Mouse (Mus musculus) intestine, postnatal 0 days (tissue): ENCODE measurements around the gene Fam49a. TPM values are rescaled to one million over a fixed set of nuclear protein-coding genes. Genes with fewer than 3 reads are reported as not detected.

Experiments
- ATAC-seq: fragments of 200-750 bp; cut with Nextera tagmentation; 2 replicates; pipeline ENCODE4 v1.8.0; 2017; ENCODE audit warnings: mild to moderate bottlenecking, moderate TSS enrichment, moderate library complexity
- H3K27ac ChIP-seq: fragments of 300-500 bp; sonication (generic); 2 replicates; pipeline ENCODE4 v1.5.1; 2014; ENCODE audit warnings: mild to moderate bottlenecking, low read depth, low read length, moderate library complexity
- H3K27me3 ChIP-seq: fragments of 300-500 bp; sonication (generic); replicated peaks from 2 replicates; pipeline ENCODE4 v1.6.1; 2014; ENCODE audit warnings: low read length, mixed read lengths; ENCODE audit not compliant: control insufficient read depth, insufficient read depth
- H3K36me3 ChIP-seq: fragments of 300-500 bp; sonication (generic); 2 replicates; pipeline ENCODE4 v1.6.1; 2014; ENCODE audit warnings: mild to moderate bottlenecking, moderate library complexity; ENCODE audit not compliant: control insufficient read depth, insufficient read depth
- H3K4me1 ChIP-seq: fragments of 300-500 bp; sonication (generic); replicated peaks from 2 replicates; pipeline ENCODE4 v1.6.1; 2014; ENCODE audit warnings: antibody characterized with exemption, low read length, mixed read lengths; ENCODE audit not compliant: control insufficient read depth, insufficient read depth
- H3K4me2 ChIP-seq: fragments of 300-500 bp; sonication (generic); replicated peaks from 2 replicates; pipeline ENCODE4 v1.6.1; 2014; ENCODE audit warnings: low read depth, mild to moderate bottlenecking, moderate library complexity
- H3K4me3 ChIP-seq: fragments of 300-500 bp; sonication (generic); 2 replicates; pipeline ENCODE4 v1.5.1; 2014; ENCODE audit warnings: low read depth, low read length
- H3K9ac ChIP-seq: fragments of 300-500 bp; sonication (generic); 2 replicates; pipeline ENCODE4 v1.6.1; 2014; ENCODE audit warnings: mild to moderate bottlenecking, low read depth, low read length
- H3K9me3 ChIP-seq: fragments of 300-500 bp; sonication (generic); 2 replicates; pipeline ENCODE4 v1.6.1; 2016; ENCODE audit warnings: mixed run types; ENCODE audit not compliant: control insufficient read depth
- CTCF ChIP-seq: sonication (generic); IDR thresholded peaks from 2 replicates; pipeline ENCODE4 v1.5.1; 2016; ENCODE audit warnings: low read depth, mild to moderate bottlenecking, control low read depth, antibody characterized with exemption, moderate library complexity
- whole genome bisulfite sequencing: fragments of 180-500 bp; shearing (Covaris S2); extraction: QIAGEN DNeasy Blood & Tissue Kit; methylation state at CpG from one replicate; pipeline ENCODE4 v1.1.7; 2014; 5-methylcytosine and 5-hydroxymethylcytosine counted together
- polyA plus RNA-seq: library from polyadenylated mRNA; unstranded; fragments of >200 nt; fragmentation: Nextera tagmentation; extraction: Ambion mirVana; gene quantifications from 2 replicates; pipeline ENCODE4 v1.2.1, GENCODE M21; 2015

Gene Fam49a
- polyA plus RNA-seq, 1 experiment from 2014 or later: 4.2 TPM

DNA sequence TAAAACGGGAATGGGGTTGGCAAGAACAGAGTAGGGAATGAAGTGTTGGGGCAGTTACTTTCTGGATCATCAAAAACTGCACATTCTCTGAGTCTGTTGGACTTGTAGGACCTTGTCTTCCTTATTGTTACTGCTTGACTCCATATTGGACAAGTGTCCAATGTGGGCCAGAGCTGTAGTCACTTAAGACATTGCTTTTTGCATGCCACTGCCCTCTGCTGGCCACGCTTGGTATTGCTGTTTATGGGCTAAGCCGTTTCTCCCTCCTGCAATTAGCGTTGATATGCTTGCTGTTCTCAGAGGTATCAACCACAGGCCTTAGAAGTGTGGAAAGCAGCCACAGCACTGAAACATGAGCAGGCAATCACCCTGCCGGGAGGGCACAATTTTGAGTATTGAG, 150.7 kb downstream of the Fam49a start:
- peak; percentile 36; the same call in 1 of the 2 replicates for ATAC-seq
- Histone ChIP-seq H3K9ac (no peak overlapping the region), H3K4me1 (no peaks in the 10 kb centered on the region), H3K27me3 (no peaks in the 10 kb centered on the region), H3K9me3 (no peaks in the 10 kb centered on the region), H3K4me3 (no peak overlapping the region), H3K36me3 (no peaks in the 10 kb centered on the region), H3K4me2 (no peak overlapping the region), H3K27ac (no peak overlapping the region)
- WGBS: 40% methylated on average over 5 of the region's 5 CpGs
- TF ChIP-seq CTCF: peak; percentile 97

DNA sequence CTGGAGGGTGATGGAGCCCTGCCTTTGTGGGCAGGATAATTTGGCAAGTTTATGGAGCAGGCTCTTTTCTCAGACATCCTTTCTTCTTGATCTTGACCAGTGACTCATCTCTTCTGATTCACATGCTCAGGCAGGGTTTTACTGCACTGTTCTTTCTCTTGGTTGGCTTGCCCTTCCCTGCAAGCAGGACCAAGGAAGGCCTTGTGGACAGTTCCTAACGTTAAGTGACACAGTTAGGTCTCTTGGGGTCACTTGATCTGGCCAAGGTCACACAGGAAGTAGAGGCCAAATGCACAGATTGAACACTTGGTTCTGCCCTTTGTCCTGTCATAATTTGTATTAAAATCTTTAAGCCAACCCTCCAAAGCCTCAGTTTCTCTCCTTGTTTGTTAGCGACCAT, 158.5 kb downstream of the Fam49a start:
- 4% methylated on average over 2 of the region's 2 CpGs for WGBS
- H3K9ac ChIP-seq: no peak overlapping the region
- H3K4me2 ChIP-seq: no peak overlapping the region
- no peaks in the 10 kb centered on the region for H3K27me3 ChIP-seq
- ATAC-seq: peak; percentile 25; the same call in 1 of the 2 replicates
- H3K27ac ChIP-seq: no peak overlapping the region
- TF ChIP-seq CTCF: no peak
- H3K36me3 ChIP-seq: no peaks in the 10 kb centered on the region
- H3K9me3 ChIP-seq: no peaks in the 10 kb centered on the region
- H3K4me3 ChIP-seq: no peak overlapping the region
- H3K4me1 ChIP-seq: no peaks in the 10 kb centered on the region

DNA sequence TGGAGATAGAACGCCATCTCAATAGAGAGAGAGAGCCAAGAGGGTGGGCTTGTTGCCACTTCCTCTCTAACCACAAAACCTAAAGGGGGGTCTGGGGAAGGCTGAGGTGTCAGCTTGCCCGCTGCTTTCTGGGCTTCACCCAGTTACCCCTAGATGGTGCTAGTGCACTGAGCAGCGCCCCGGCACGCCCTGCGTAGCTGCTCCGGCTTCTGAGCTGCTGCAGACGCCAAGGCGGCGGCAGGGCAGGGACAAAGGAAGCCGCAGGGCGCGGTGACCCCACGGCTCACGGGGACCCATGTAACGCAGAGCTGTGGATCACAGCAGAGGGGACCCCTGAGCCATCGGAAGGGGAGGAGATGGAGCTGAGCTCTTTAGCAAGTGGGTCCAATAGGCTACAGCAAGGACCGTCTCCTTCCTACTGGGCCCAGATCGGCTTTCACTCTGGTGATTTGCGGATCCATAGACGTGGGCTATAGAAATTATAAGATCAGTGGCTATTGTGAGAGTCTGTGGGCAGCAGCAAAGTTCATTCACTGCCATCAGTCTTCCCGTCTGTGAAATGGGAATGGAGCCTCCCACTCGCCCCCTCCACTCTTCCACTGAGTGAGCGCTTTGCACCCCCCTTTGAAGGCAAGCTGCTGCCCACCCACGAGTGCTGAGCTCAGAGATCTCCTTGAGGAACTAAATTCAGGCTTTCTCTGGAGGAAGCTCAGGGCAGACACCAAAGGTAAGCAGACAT, 159.1 kb downstream of the Fam49a start:
- no peak overlapping the region for H3K27ac ChIP-seq
- WGBS: 13% methylated on average over 25 of the region's 25 CpGs
- H3K4me1 ChIP-seq: no peaks in the 10 kb centered on the region
- peak; percentile 90 for ATAC-seq
- H3K27me3 ChIP-seq: no peaks in the 10 kb centered on the region
- peak overlapping the region; percentile 66 for H3K4me2 ChIP-seq
- peak overlapping the region; percentile 13; the same call in 1 of the 2 replicates for H3K9ac ChIP-seq
- no peaks in the 10 kb centered on the region for H3K9me3 ChIP-seq
- H3K4me3 ChIP-seq: peak overlapping the region; percentile 31
- TF ChIP-seq CTCF: peak; percentile 99
- no peaks in the 10 kb centered on the region for H3K36me3 ChIP-seq

DNA sequence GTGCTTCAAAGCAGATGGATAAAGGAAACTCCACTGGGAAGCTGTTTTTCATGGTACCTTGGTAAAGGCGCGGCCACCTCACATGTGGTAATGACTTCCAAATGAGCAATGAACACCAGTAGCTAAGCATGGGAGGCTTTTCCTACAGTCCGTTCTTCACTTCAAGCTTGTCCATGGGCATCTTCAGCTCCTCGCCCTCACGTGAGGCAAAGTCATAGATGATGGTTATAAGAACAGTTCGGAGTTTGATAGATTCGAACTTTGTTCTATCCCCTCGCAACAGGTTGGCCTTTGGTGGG, 159.6 kb downstream of the Fam49a start:
- H3K9ac ChIP-seq: no peak overlapping the region
- H3K36me3 ChIP-seq: no peaks in the 10 kb centered on the region
- no peaks in the 10 kb centered on the region for H3K9me3 ChIP-seq
- H3K4me1 ChIP-seq: no peaks in the 10 kb centered on the region
- no peak overlapping the region for H3K27ac ChIP-seq
- no peak for ATAC-seq
- H3K4me3 ChIP-seq: no peak overlapping the region
- peak overlapping the region; percentile 66; the same call in 1 of the 2 replicates for H3K4me2 ChIP-seq
- H3K27me3 ChIP-seq: no peaks in the 10 kb centered on the region
- TF ChIP-seq CTCF: no peak
- 96% methylated on average over 8 of the region's 8 CpGs for WGBS

GRCm38 (mm10) chr12:12425188-12425587, 163.2 kb downstream of the Fam49a start:
- no peak overlapping the region for H3K4me2 ChIP-seq
- WGBS: 78% methylated on average over 5 of the region's 5 CpGs
- H3K9me3 ChIP-seq: no peaks in the 10 kb centered on the region
- H3K27ac ChIP-seq: no peak overlapping the region
- no peak overlapping the region for H3K9ac ChIP-seq
- H3K27me3 ChIP-seq: no peaks in the 10 kb centered on the region
- no peak for TF ChIP-seq CTCF
- no peak overlapping the region for H3K4me3 ChIP-seq
- no peaks in the 10 kb centered on the region for H3K4me1 ChIP-seq
- no peaks in the 10 kb centered on the region for H3K36me3 ChIP-seq
- ATAC-seq: no peak

DNA sequence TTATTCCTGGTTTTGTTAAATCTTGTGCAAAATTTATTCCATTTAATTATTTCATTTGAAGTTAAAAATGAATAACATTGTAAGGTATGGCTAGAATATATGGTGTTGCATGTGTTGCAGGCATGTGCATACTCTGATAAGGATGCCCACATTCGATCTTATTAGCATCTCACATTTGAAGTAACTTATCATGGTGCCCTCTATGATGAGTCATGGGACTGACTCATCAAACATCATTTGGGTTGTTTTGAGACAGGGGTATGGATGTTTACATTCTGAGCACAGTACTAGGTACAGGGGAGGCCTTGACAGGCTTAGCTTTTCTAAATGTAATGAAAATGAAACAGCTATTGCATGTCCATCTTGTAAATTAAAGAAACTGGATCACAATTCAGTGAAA, 165.3 kb downstream of the Fam49a start:
- no peak overlapping the region for H3K27ac ChIP-seq
- H3K4me1 ChIP-seq: no peaks in the 10 kb centered on the region
- TF ChIP-seq CTCF: no peak
- no peaks in the 10 kb centered on the region for H3K9me3 ChIP-seq
- H3K4me2 ChIP-seq: no peak overlapping the region
- no peak overlapping the region for H3K4me3 ChIP-seq
- no peaks in the 10 kb centered on the region for H3K27me3 ChIP-seq
- 86% methylated on average over 1 of the region's 1 CpGs for WGBS
- no peak overlapping the region for H3K9ac ChIP-seq
- no peak for ATAC-seq
- no peaks in the 10 kb centered on the region for H3K36me3 ChIP-seq
